Mouse (Mus musculus) lung, embryonic 14.5 days (tissue): ENCODE measurements at regions not wholly inside any gene's neighbourhood (a gene's known extent, or its start where the extent isn't known, plus 50 kb on each side); places are given as distances from the start of the nearest gene placed in this dataset.
"Not testable (repeated sequence)": the region's sequence is repeated elsewhere in the genome, so short reads cannot be mapped to it uniquely, and the experiment has no call there.

Source experiments
- ATAC-seq: fragments of 200-750 bp; cut with Nextera tagmentation; 2 replicates; pipeline ENCODE4 v1.8.0; 2017; ENCODE audit warnings: mild to moderate bottlenecking, moderate TSS enrichment, moderate library complexity; ENCODE audit not compliant: insufficient read depth
- DNase-seq: peaks from one replicate; pipeline ENCODE4 v3.0.0-alpha.2; 2015
- H3K27ac ChIP-seq: fragments of 300-500 bp; sonication (generic); 2 replicates; pipeline ENCODE4 v1.5.1; 2014; ENCODE audit warnings: low read depth, mild to moderate bottlenecking, moderate library complexity
- H3K27me3 ChIP-seq: fragments of 300-500 bp; sonication (generic); 2 replicates; pipeline ENCODE4 v1.6.1; 2014; ENCODE audit warnings: low read length, control low read depth; ENCODE audit not compliant: insufficient read depth
- H3K36me3 ChIP-seq: fragments of 300-500 bp; sonication (generic); 2 replicates; pipeline ENCODE4 v1.6.1; 2014; ENCODE audit warnings: control low read depth; ENCODE audit not compliant: insufficient read depth
- H3K4me1 ChIP-seq: fragments of 300-500 bp; sonication (generic); 2 replicates; pipeline ENCODE4 v1.6.1; 2014; ENCODE audit warnings: antibody characterized with exemption, control low read depth; ENCODE audit not compliant: insufficient read depth
- H3K4me2 ChIP-seq: fragments of 300-500 bp; sonication (generic); 2 replicates; pipeline ENCODE4 v1.6.1; 2014; ENCODE audit warnings: mild to moderate bottlenecking
- H3K4me3 ChIP-seq: fragments of 300-500 bp; sonication (generic); 2 replicates; pipeline ENCODE4 v1.5.1; 2014; ENCODE audit warnings: low read depth, low read length
- H3K9ac ChIP-seq: fragments of 300-500 bp; sonication (generic); 2 replicates; pipeline ENCODE4 v1.6.1; 2014
- H3K9me3 ChIP-seq: fragments of 300-500 bp; sonication (generic); 2 replicates; pipeline ENCODE4 v1.6.1; 2016; ENCODE audit warnings: low read depth, low read length, control low read depth
- CTCF ChIP-seq: IDR thresholded peaks from 2 replicates; pipeline ENCODE4 v1.5.1; 2016; ENCODE audit warnings: antibody characterized with exemption, low read depth
- WGBS: fragments of 180-500 bp; shearing (Covaris S2); extraction: QIAGEN DNeasy Blood & Tissue Kit; methylation state at CpG from one replicate; pipeline ENCODE4 v1.1.7; 2014; 5-methylcytosine and 5-hydroxymethylcytosine counted together

GRCm38 (mm10) chr13:3417026-3417425 lies 120.8 kb upstream of the Gdi2 start:
- H3K4me1 ChIP-seq, result no peaks in the 10 kb centered on the region
- no peak for ATAC-seq
- H3K36me3 ChIP-seq, result no peaks in the 10 kb centered on the region
- H3K4me2 ChIP-seq, result no peak overlapping the region
- no peak overlapping the region for H3K27ac ChIP-seq
- no peak for DNase-seq
- WGBS, result 88% methylated on average over 1 of the region's 1 CpGs
- no peak for TF ChIP-seq CTCF
- H3K4me3 ChIP-seq, result no peak overlapping the region
- no peak overlapping the region for H3K9ac ChIP-seq
- no peaks in the 10 kb centered on the region; the same call in 1 of the 2 replicates for H3K9me3 ChIP-seq
- H3K27me3 ChIP-seq, result no peaks in the 10 kb centered on the region

- not testable (repeated sequence) for H3K9ac ChIP-seq, H3K36me3 ChIP-seq, DNase-seq, H3K9me3 ChIP-seq, H3K27ac ChIP-seq, ATAC-seq, H3K4me1 ChIP-seq, H3K4me2 ChIP-seq, H3K27me3 ChIP-seq, H3K4me3 ChIP-seq
- WGBS, result 81% methylated on average over 6 of the region's 6 CpGs
These were observed 82.5 kb upstream of the Gdi2 start for GRCm38 (mm10) chr13:3455374-3455773.

- Histone ChIP-seq H3K27ac (no peak overlapping the region), H3K4me1 (no peaks in the 10 kb centered on the region), H3K4me3 (no peak overlapping the region), H3K4me2 (no peak overlapping the region), H3K9me3 (no peaks in the 10 kb centered on the region), H3K9ac (no peak overlapping the region), H3K36me3 (no peaks in the 10 kb centered on the region), H3K27me3 (no peaks in the 10 kb centered on the region)
- ATAC-seq (no peak), DNase-seq (no peak)
- no peak for TF ChIP-seq CTCF
These were observed 61.0 kb upstream of the Gdi2 start for GRCm38 (mm10) chr13:3476884-3477283.

- no peak for TF ChIP-seq CTCF
- Histone ChIP-seq H3K4me1 (no peaks in the 10 kb centered on the region), H3K4me2 (peak overlapping the region; percentile 87), H3K9ac (peak overlapping the region; percentile 60), H3K9me3 (no peaks in the 10 kb centered on the region), H3K36me3 (no peaks in the 10 kb centered on the region), H3K27ac (no peak overlapping the region), H3K4me3 (peak overlapping the region; percentile 61), H3K27me3 (no peaks in the 10 kb centered on the region)
- ATAC-seq (peak; percentile 98), DNase-seq (peak; percentile 85)
- WGBS, result under 1% methylated on average over 43 of the region's 45 CpGs
These were observed 59.7 kb upstream of the Gdi2 start for GRCm38 (mm10) chr13:3477997-3478728.
